Mouse (Mus musculus) olfactory bulb, adult 2 months (tissue): ENCODE measurements around the gene Rrnad1. TPM values are rescaled to one million over a fixed set of nuclear protein-coding genes. Genes with fewer than 3 reads are reported as not detected.

Experiments
- H3K27ac ChIP-seq: fragments of 200-500 bp; 2 replicates; pipeline ENCODE4 v1.5.1; 2012; ENCODE audit warnings: low read depth, low read length; ENCODE audit not compliant: insufficient read depth
- H3K4me1 ChIP-seq: fragments of 200-500 bp; 2 replicates; pipeline ENCODE4 v1.6.1; 2012; ENCODE audit warnings: low read length; ENCODE audit not compliant: control insufficient read depth, insufficient read depth
- H3K4me3 ChIP-seq: fragments of 200-500 bp; 2 replicates; pipeline ENCODE4 v1.5.1; 2012; ENCODE audit warnings: mild to moderate bottlenecking, low read depth, low read length, moderate library complexity; ENCODE audit not compliant: insufficient read depth
- CTCF ChIP-seq: fragments of 200-500 bp; IDR thresholded peaks from 2 replicates; pipeline ENCODE4 v1.5.1; 2012; ENCODE audit warnings: low read depth, mild to moderate bottlenecking, low read length, moderate library complexity; ENCODE audit not compliant: insufficient read depth
- POLR2A ChIP-seq: fragments of 200-500 bp; IDR thresholded peaks from 2 replicates; pipeline ENCODE4 v1.6.1; 2012; ENCODE audit warnings: mild to moderate bottlenecking, low read depth, low read length, moderate library complexity; ENCODE audit not compliant: insufficient read depth
- WGBS: fragments of 180-500 bp; shearing (Covaris S2); methylation state at CpG from one replicate; pipeline ENCODE4 v1.1.7; 2018; 5-methylcytosine and 5-hydroxymethylcytosine counted together
- polyA plus RNA-seq: library from polyadenylated mRNA; stranded (reverse); fragments of >200 nt; gene quantifications from 2 replicates; pipeline ENCODE4 v1.2.4, GENCODE M21; 2012; ENCODE audit warnings: low replicate concordance; ENCODE audit not compliant: missing spikeins, insufficient read depth, insufficient read length

Rrnad1 gene
- polyA plus RNA-seq, 1 experiment: not detected

DNA sequence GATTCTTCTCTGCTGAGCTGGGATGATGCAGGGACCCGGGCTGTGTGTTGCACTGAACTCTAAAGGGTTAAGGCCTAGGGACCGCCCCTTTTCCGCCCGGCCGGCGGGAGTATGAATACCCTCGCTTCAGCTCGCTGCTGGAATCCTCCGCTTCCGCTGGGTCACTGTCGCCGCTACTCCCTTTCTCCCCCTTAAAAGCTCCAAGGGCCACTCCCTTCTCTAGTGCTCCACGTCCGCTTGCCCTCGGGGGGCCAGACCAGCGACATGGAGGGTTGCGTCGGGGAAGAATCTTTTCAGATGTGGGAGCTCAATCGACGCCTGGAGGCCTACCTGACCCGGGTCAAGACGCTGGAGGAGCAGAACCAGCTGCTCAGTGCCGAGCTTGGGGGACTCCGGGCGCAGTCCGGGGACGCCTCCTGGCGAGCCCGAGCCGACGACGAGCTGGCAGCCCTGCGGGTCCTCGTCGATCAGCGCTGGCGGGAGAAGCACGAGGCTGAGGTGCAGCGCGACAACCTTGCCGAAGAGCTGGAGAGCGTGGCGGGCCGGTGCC, 40.5 kb upstream of the Rrnad1 start, which contains the start of gene Nes:
TSS of gene Nes (plus strand) at position 140 of the 550 bp plus-strand sequence.
- no peak for TF ChIP-seq CTCF
- TF ChIP-seq POLR2A: no peak
- WGBS: under 1% methylated on average over 44 of the region's 44 CpGs
- H3K4me3 ChIP-seq: peak within 1 kb of the TSS; percentile 38

DNA sequence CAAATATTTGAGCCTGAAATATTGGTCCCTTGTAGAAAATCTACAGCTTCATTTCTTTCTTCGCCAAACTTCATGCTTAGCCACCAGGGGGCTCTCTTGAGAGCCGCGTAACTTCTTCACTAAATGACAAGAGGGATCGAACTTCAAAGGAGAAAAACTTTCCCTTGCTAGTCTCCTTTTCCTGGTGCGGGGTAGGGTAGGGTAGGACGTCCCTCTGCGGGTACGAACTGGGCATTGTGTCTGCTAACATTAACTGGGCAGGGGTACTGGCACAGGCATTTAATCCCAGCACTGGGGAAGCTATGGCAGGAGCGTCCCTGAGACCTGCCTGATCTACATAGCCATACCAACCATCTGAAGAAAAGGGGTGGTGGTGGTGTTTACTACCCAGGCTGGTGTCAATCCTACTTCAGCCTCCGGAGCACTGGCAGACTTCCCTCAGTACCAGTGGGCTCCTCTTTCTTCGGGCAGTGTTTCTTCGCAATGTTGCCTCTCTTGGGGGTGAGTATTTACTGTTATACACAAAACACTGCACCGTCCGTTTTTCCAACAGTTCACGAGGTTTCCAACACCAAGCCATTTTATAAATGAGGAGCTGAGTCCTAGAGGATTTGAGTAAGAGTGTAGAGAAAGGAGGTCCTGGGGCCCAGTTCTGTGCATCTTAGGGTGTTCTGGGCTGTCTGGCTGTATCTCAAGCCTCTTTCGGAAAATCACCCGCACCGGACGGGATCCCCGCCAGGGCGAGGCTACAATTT, 39.8 kb upstream of the Rrnad1 start:
- TF ChIP-seq POLR2A: no peak
- TF ChIP-seq CTCF: no peak
- WGBS: 2% methylated on average over 21 of the region's 21 CpGs
- Histone ChIP-seq H3K4me3 (peak overlapping the region; percentile 38; the same call in 1 of the 2 replicates), H3K27ac (no peak overlapping the region), H3K4me1 (peaks cover 35% of the 10 kb centered on the region)

More for the DNA sequence above, 40.5 kb upstream of the Rrnad1 start, which contains the start of gene Nes:
- Histone ChIP-seq H3K4me1 (peaks cover 35% of the 10 kb centered on the region), H3K27ac (no peak within 1 kb of the TSS)

GRCm38 (mm10) chr3:87960586-87961191, 30.2 kb upstream of the Rrnad1 start:
- WGBS: 1% methylated on average over 27 of the region's 27 CpGs
- Histone ChIP-seq H3K27ac (peak overlapping the region; percentile 56; the same call in 1 of the 2 replicates), H3K4me3 (peak overlapping the region; percentile 49), H3K4me1 (peaks cover 22% of the 10 kb centered on the region)
- TF ChIP-seq POLR2A: no peak
- peak; percentile 84 for TF ChIP-seq CTCF

GRCm38 (mm10) chr3:87960191-87960585, 29.7 kb upstream of the Rrnad1 start:
- Histone ChIP-seq H3K4me1 (peaks cover 22% of the 10 kb centered on the region), H3K27ac (no peak overlapping the region), H3K4me3 (peak overlapping the region; percentile 49; the same call in 1 of the 2 replicates)
- 20% methylated on average over 10 of the region's 10 CpGs for WGBS
- TF ChIP-seq POLR2A (no peak), CTCF (no peak)

DNA sequence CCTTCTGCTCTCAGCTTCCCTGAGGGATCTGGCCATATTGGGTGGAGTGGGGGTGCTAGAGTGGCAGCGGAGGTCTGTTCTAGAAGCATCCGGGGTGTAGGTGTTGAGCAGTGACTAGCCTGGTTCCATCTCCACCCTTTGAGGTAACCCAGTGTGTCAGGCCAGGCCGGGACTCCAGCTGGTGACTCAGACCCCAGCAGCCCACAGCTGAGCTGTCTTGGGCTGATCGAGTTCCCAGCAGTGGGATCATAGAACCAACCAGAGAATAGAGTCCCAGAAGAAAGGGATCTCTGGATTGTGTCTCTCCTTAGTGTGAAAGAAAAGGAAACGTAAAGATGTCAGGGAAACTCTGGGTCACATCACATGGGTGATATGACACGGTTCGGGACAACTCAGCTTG, 28.9 kb upstream of the Rrnad1 start:
- Histone ChIP-seq H3K4me3 (no peak overlapping the region), H3K27ac (no peak overlapping the region), H3K4me1 (peaks cover 22% of the 10 kb centered on the region)
- no peak for TF ChIP-seq POLR2A
- no peak for TF ChIP-seq CTCF
- 63% methylated on average over 7 of the region's 7 CpGs for WGBS

- TF ChIP-seq CTCF (no peak), POLR2A (no peak)
- Histone ChIP-seq H3K4me3 (no peak overlapping the region), H3K27ac (no peak overlapping the region), H3K4me1 (peaks cover 22% of the 10 kb centered on the region)
- WGBS: 57% methylated on average over 1 of the region's 1 CpGs
Measured at GRCm38 (mm10) chr3:87958967-87959366, 28.4 kb upstream of the Rrnad1 start.

DNA sequence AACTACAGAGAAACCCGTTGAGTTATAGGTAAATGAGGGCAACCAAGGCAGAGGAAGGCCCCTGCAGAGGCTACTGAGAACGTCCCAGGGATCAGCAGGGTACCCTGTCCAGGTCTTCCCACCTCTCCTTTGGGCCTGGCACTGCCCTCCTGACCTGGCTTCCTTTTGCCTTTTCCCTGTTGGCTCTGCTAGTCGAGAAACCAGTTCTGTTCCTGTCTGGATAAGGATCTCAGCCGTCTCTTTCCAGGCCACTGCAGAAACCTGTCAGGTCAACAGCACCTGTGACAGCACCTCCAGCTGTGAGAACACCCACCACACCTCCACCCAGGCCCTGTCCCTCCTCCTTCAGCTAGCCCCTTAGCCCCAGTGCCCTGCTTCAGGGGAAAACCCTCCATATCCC, 28.0 kb upstream of the Rrnad1 start:
- H3K27ac ChIP-seq: no peak overlapping the region
- WGBS: 62% methylated on average over 4 of the region's 4 CpGs
- no peak for TF ChIP-seq POLR2A
- no peak for TF ChIP-seq CTCF
- no peak overlapping the region for H3K4me3 ChIP-seq
- H3K4me1 ChIP-seq: peaks cover 22% of the 10 kb centered on the region

GRCm38 (mm10) chr3:87958056-87958455, 27.5 kb upstream of the Rrnad1 start:
- TF ChIP-seq POLR2A (no peak), CTCF (no peak)
- peaks cover 22% of the 10 kb centered on the region for H3K4me1 ChIP-seq

DNA sequence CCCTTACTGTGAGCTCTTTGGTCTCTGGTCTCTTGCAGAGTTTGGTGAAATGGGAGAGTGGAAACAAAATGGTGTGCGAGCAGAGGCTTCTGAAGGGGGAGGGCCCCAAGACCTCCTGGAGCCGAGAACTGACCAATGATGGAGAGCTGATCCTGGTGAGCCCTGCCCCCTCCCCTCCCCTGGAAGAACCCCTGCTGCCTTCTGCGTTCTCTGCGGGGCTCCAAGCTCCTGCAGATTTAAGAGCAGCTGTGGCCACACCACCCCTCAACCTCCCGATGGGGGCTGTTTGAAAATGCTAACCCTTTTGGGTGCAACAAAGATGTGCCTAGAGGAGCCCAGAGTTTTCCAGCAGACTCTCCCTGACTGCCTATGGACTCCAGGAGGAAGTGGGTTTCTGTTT, 21.9 kb upstream of the Rrnad1 start:
- H3K27ac ChIP-seq: no peak overlapping the region
- TF ChIP-seq CTCF (no peak), POLR2A (no peak)
- H3K4me3 ChIP-seq: no peak overlapping the region
- WGBS: 22% methylated on average over 5 of the region's 5 CpGs
- peaks cover 41% of the 10 kb centered on the region for H3K4me1 ChIP-seq

More at GRCm38 (mm10) chr3:87958056-87958455, 27.5 kb upstream of the Rrnad1 start:
- WGBS: 46% methylated on average over 1 of the region's 1 CpGs
- no peak overlapping the region for H3K4me3 ChIP-seq
- H3K27ac ChIP-seq: no peak overlapping the region
